Mouse (Mus musculus): ENCODE results near the gene Snx25. TPM values are rescaled to one million over a fixed set of nuclear protein-coding genes. Genes with fewer than 3 reads are reported as not detected.

The Snx25 gene
- polyA plus RNA-seq, 1 experiment: 7.5 TPM

GRCm38 (mm10) chr8:46149306-46149705 is 2.7 kb downstream of the Snx25 start:
- 98% methylated on average over 6 of the region's 6 CpGs for WGBS
- Histone ChIP-seq H3K4me1 (replicated peaks; ENCODE audit: control insufficient read depth, insufficient read depth, low read length) (peaks cover 13% of the 10 kb centered on the region), H3K36me3 (ENCODE audit: control insufficient read depth, insufficient read depth, low read length) (no peaks in the 10 kb centered on the region), H3K4me3 (ENCODE audit: control insufficient read depth, insufficient read depth, low read length) (no peak overlapping the region), H3K27ac (ENCODE audit: control insufficient read depth, insufficient read depth, low read length) (no peak overlapping the region), H3K27me3 (ENCODE audit: control insufficient read depth, insufficient read depth, low read length) (no peaks in the 10 kb centered on the region)
- no peak for TF ChIP-seq CTCF (IDR thresholded peaks at IDR 0.05; ENCODE audit: borderline replicate concordance, control insufficient read depth, extremely low read depth, insufficient read depth, low read length, poor library complexity)
- no peak for TF ChIP-seq POLR2A (IDR thresholded peaks at IDR 0.05; ENCODE audit: control insufficient read depth, extremely low read depth, insufficient read depth, low read length, poor library complexity)
- DNase-seq: no peak

GRCm38 (mm10) chr8:46146173-46146572 is 5.8 kb downstream of the Snx25 start:
- Histone ChIP-seq H3K4me3 (ENCODE audit: control insufficient read depth, insufficient read depth, low read length) (no peak overlapping the region), H3K36me3 (ENCODE audit: control insufficient read depth, insufficient read depth, low read length) (no peaks in the 10 kb centered on the region), H3K27ac (ENCODE audit: control insufficient read depth, insufficient read depth, low read length) (no peak overlapping the region), H3K27me3 (ENCODE audit: control insufficient read depth, insufficient read depth, low read length) (no peaks in the 10 kb centered on the region), H3K4me1 (replicated peaks; ENCODE audit: control insufficient read depth, insufficient read depth, low read length) (peaks cover 11% of the 10 kb centered on the region)
- DNase-seq: no peak
- 87% methylated on average over 3 of the region's 3 CpGs for WGBS
- TF ChIP-seq CTCF (IDR thresholded peaks at IDR 0.05; ENCODE audit: borderline replicate concordance, control insufficient read depth, extremely low read depth, insufficient read depth, low read length, poor library complexity) (no peak), POLR2A (IDR thresholded peaks at IDR 0.05; ENCODE audit: control insufficient read depth, extremely low read depth, insufficient read depth, low read length, poor library complexity) (no peak)

GRCm38 (mm10) chr8:46143924-46144323 is 8.0 kb downstream of the Snx25 start:
- DNase-seq: no peak
- Histone ChIP-seq H3K27me3 (ENCODE audit: control insufficient read depth, insufficient read depth, low read length) (no peaks in the 10 kb centered on the region), H3K36me3 (ENCODE audit: control insufficient read depth, insufficient read depth, low read length) (no peaks in the 10 kb centered on the region), H3K4me1 (replicated peaks; ENCODE audit: control insufficient read depth, insufficient read depth, low read length) (peaks cover 8% of the 10 kb centered on the region), H3K27ac (ENCODE audit: control insufficient read depth, insufficient read depth, low read length) (no peak overlapping the region), H3K4me3 (ENCODE audit: control insufficient read depth, insufficient read depth, low read length) (no peak overlapping the region)
- no peak for TF ChIP-seq POLR2A (IDR thresholded peaks at IDR 0.05; ENCODE audit: control insufficient read depth, extremely low read depth, insufficient read depth, low read length, poor library complexity)
- TF ChIP-seq CTCF (IDR thresholded peaks at IDR 0.05; ENCODE audit: borderline replicate concordance, control insufficient read depth, extremely low read depth, insufficient read depth, low read length, poor library complexity): no peak
- WGBS: 22% methylated on average over 1 of the region's 1 CpGs

GRCm38 (mm10) chr8:46143470-46143869 is 8.5 kb downstream of the Snx25 start:
- WGBS: 75% methylated on average over 5 of the region's 5 CpGs
- Histone ChIP-seq H3K27me3 (ENCODE audit: control insufficient read depth, insufficient read depth, low read length) (no peaks in the 10 kb centered on the region), H3K27ac (ENCODE audit: control insufficient read depth, insufficient read depth, low read length) (no peak overlapping the region), H3K4me1 (replicated peaks; ENCODE audit: control insufficient read depth, insufficient read depth, low read length) (peaks cover 8% of the 10 kb centered on the region), H3K36me3 (ENCODE audit: control insufficient read depth, insufficient read depth, low read length) (no peaks in the 10 kb centered on the region), H3K4me3 (ENCODE audit: control insufficient read depth, insufficient read depth, low read length) (no peak overlapping the region)
- TF ChIP-seq POLR2A (IDR thresholded peaks at IDR 0.05; ENCODE audit: control insufficient read depth, extremely low read depth, insufficient read depth, low read length, poor library complexity) (no peak), CTCF (IDR thresholded peaks at IDR 0.05; ENCODE audit: borderline replicate concordance, control insufficient read depth, extremely low read depth, insufficient read depth, low read length, poor library complexity) (no peak)
- no peak for DNase-seq

- no peaks in the 10 kb centered on the region for H3K27me3 ChIP-seq (ENCODE audit: control insufficient read depth, insufficient read depth, low read length)
- TF ChIP-seq POLR2A (IDR thresholded peaks at IDR 0.05; ENCODE audit: control insufficient read depth, extremely low read depth, insufficient read depth, low read length, poor library complexity) (no peak), CTCF (IDR thresholded peaks at IDR 0.05; ENCODE audit: borderline replicate concordance, control insufficient read depth, extremely low read depth, insufficient read depth, low read length, poor library complexity) (no peak)
- no peak overlapping the region for H3K4me3 ChIP-seq (ENCODE audit: control insufficient read depth, insufficient read depth, low read length)
- no peaks in the 10 kb centered on the region for H3K36me3 ChIP-seq (ENCODE audit: control insufficient read depth, insufficient read depth, low read length)
- no peak overlapping the region for H3K27ac ChIP-seq (ENCODE audit: control insufficient read depth, insufficient read depth, low read length)
- peaks cover 8% of the 10 kb centered on the region for H3K4me1 ChIP-seq (replicated peaks; ENCODE audit: control insufficient read depth, insufficient read depth, low read length)
- DNase-seq: no peak
- 83% methylated on average over 4 of the region's 4 CpGs for WGBS
These were observed 9.4 kb downstream of the Snx25 start for GRCm38 (mm10) chr8:46142498-46143081.

GRCm38 (mm10) chr8:46141688-46142087 is 10.3 kb downstream of the Snx25 start:
- Histone ChIP-seq H3K4me3 (ENCODE audit: control insufficient read depth, insufficient read depth, low read length) (no peak overlapping the region), H3K36me3 (ENCODE audit: control insufficient read depth, insufficient read depth, low read length) (no peaks in the 10 kb centered on the region)

More at GRCm38 (mm10) chr8:46141688-46142087, 10.3 kb downstream of the Snx25 start:
- TF ChIP-seq POLR2A (IDR thresholded peaks at IDR 0.05; ENCODE audit: control insufficient read depth, extremely low read depth, insufficient read depth, low read length, poor library complexity): no peak
- no peak for TF ChIP-seq CTCF (IDR thresholded peaks at IDR 0.05; ENCODE audit: borderline replicate concordance, control insufficient read depth, extremely low read depth, insufficient read depth, low read length, poor library complexity)
- peaks cover 8% of the 10 kb centered on the region for H3K4me1 ChIP-seq (replicated peaks; ENCODE audit: control insufficient read depth, insufficient read depth, low read length)
- 97% methylated on average over 3 of the region's 3 CpGs for WGBS
- H3K27me3 ChIP-seq (ENCODE audit: control insufficient read depth, insufficient read depth, low read length): no peaks in the 10 kb centered on the region
- no peak for DNase-seq
- no peak overlapping the region for H3K27ac ChIP-seq (ENCODE audit: control insufficient read depth, insufficient read depth, low read length)

Data from thymus, adult 2 months (tissue).